Mouse (Mus musculus): ENCODE measurements around the gene Mcm7. TPM values are rescaled to one million over a fixed set of nuclear protein-coding genes. Genes with fewer than 3 reads are reported as not detected.
A peak's percentile ranks its signal among the peaks of the same experiment; 100 is the strongest.

Mcm7 gene
- total and polyA plus RNA-seq, 3 experiments, result 202 to 565 (median 255) TPM

- Histone ChIP-seq H3K36me3 (ENCODE audit: control insufficient read depth in 1 of 2, insufficient read depth in 2 of 2, low read length in 2 of 2) (peaks cover 0 to 18% of the 10 kb centered on the region in 2 experiments; a peak in 2 of 4 replicates), H3K79me2 (ENCODE audit: control insufficient read depth, insufficient read depth, low read length, poor library complexity) (no peaks in the 10 kb centered on the region), H3K27ac (ENCODE audit: control insufficient read depth, low read depth, low read length) (no peak overlapping the region), H3K27me3 (ENCODE audit: control insufficient read depth in 1 of 2, insufficient read depth in 2 of 2, low read length in 2 of 2) (no peaks in the 10 kb centered on the region), H3K9me3 (replicated peaks; ENCODE audit: insufficient read depth, low read length) (no peaks in the 10 kb centered on the region), H3K9ac (ENCODE audit: control insufficient read depth, low read depth, low read length, poor library complexity, severe bottlenecking) (no peak overlapping the region), H3K4me3 (ENCODE audit: control insufficient read depth in 1 of 2, insufficient read depth in 1 of 2, low read depth in 2 of 2, low read length in 2 of 2) (no peak overlapping the region), H3K4me1 (ENCODE audit: control insufficient read depth in 1 of 2, insufficient read depth in 2 of 2, low read length in 2 of 2) (peaks cover 5 to 8% of the 10 kb centered on the region in 2 experiments)
- TF ChIP-seq MYC (IDR thresholded peaks at IDR 0.05; ENCODE audit: low read depth, low read length) (peak; percentile 91), ETS1 (IDR thresholded peaks at IDR 0.05; ENCODE audit: low read depth, low read length) (no peak), RAD21 (IDR thresholded peaks at IDR 0.05; ENCODE audit: low read depth, low read length) (peak; percentile 65), GABPA (IDR thresholded peaks at IDR 0.05; ENCODE audit: low read depth, low read length) (no peak), MXI1 (IDR thresholded peaks at IDR 0.05; ENCODE audit: low read depth, low read length) (peak; percentile 67), CTCF (IDR thresholded peaks at IDR 0.05 in 2 of 3, conservative IDR thresholded peaks at IDR 0.05 in 1 of 3; ENCODE audit: control insufficient read depth in 1 of 3, insufficient read depth in 1 of 3, low read depth in 2 of 3, low read length in 3 of 3, poor library complexity in 1 of 3, severe bottlenecking in 1 of 3) (peak; percentile 33 to 78 (median 76); a peak in 5 of 6 replicates), ZC3H11A (IDR thresholded peaks at IDR 0.05; ENCODE audit: low read depth, low read length) (peak; percentile 63), SIN3A (IDR thresholded peaks at IDR 0.05; ENCODE audit: low read length) (peak; percentile 66; the same call in 1 of the 2 replicates), HCFC1 (IDR thresholded peaks at IDR 0.05; ENCODE audit: low read depth, low read length) (0 out of 2 replicates have a peak, but pooled peaks have one; percentile 13), MAX (IDR thresholded peaks at IDR 0.05; ENCODE audit: low read length) (peak; percentile 78), SMC3 (IDR thresholded peaks at IDR 0.05; ENCODE audit: low read depth, low read length) (peak; percentile 72), MYB (IDR thresholded peaks at IDR 0.05; ENCODE audit: low read depth, low read length) (no peak)
- peak; percentile 88 for DNase-seq (ENCODE audit: low read depth, low spot score)
These were observed 34.2 kb downstream of the Mcm7 start for GRCm38 (mm10) chr5:138137935-138138549.

- Histone ChIP-seq H3K9me3 (replicated peaks; ENCODE audit: insufficient read depth, low read length) (no peaks in the 10 kb centered on the region), H3K4me1 (ENCODE audit: control insufficient read depth in 1 of 2, insufficient read depth in 2 of 2, low read length in 2 of 2) (peaks cover 5 to 8% of the 10 kb centered on the region in 2 experiments), H3K27me3 (ENCODE audit: control insufficient read depth in 1 of 2, insufficient read depth in 2 of 2, low read length in 2 of 2) (no peaks in the 10 kb centered on the region), H3K9ac (ENCODE audit: control insufficient read depth, low read depth, low read length, poor library complexity, severe bottlenecking) (no peak overlapping the region), H3K36me3 (ENCODE audit: control insufficient read depth in 1 of 2, insufficient read depth in 2 of 2, low read length in 2 of 2) (peaks cover 0 to 18% of the 10 kb centered on the region in 2 experiments; a peak in 2 of 4 replicates), H3K79me2 (ENCODE audit: control insufficient read depth, insufficient read depth, low read length, poor library complexity) (no peaks in the 10 kb centered on the region), H3K4me3 (ENCODE audit: control insufficient read depth in 1 of 2, insufficient read depth in 1 of 2, low read depth in 2 of 2, low read length in 2 of 2) (no peak overlapping the region), H3K27ac (ENCODE audit: control insufficient read depth, low read depth, low read length) (no peak overlapping the region)
- TF ChIP-seq MEF2A (IDR thresholded peaks at IDR 0.05; ENCODE audit: extremely low read depth, insufficient replicate concordance, low read depth, low read length, poor library complexity, severe bottlenecking) (no peak), ELF1 (IDR thresholded peaks at IDR 0.05; ENCODE audit: low read depth, low read length) (no peak), TCF12 (IDR thresholded peaks at IDR 0.05; ENCODE audit: low read depth, low read length) (peak; percentile 52), HCFC1 (IDR thresholded peaks at IDR 0.05; ENCODE audit: low read depth, low read length) (no peak), USF1 (IDR thresholded peaks at IDR 0.05; ENCODE audit: low read depth, low read length) (no peak), MYB (IDR thresholded peaks at IDR 0.05; ENCODE audit: low read depth, low read length) (no peak), EP300 (IDR thresholded peaks at IDR 0.05; ENCODE audit: low read depth in 1 of 2, low read length in 2 of 2) (peak; percentile 34 to 64; a peak in 3 of 4 replicates), ZNF384 (IDR thresholded peaks at IDR 0.05; ENCODE audit: low read depth, low read length) (no peak), POLR2AphosphoS5 (IDR thresholded peaks at IDR 0.05; ENCODE audit: borderline replicate concordance, low read depth, low read length) (no peak), ETS1 (IDR thresholded peaks at IDR 0.05; ENCODE audit: low read depth, low read length) (0 out of 2 replicates have a peak, but pooled peaks have one; percentile 10), POLR2A (IDR thresholded peaks at IDR 0.05; ENCODE audit: control insufficient read depth in 1 of 2, insufficient read depth in 1 of 2, low read depth in 1 of 2, low read length in 2 of 2, poor library complexity in 1 of 2) (no peak), RCOR1 (IDR thresholded peaks at IDR 0.05; ENCODE audit: low read depth, low read length) (peak; percentile 47), TBP (IDR thresholded peaks at IDR 0.05; ENCODE audit: low read depth, low read length) (0 out of 2 replicates have a peak, but pooled peaks have one; percentile 13), TAL1 (IDR thresholded peaks at IDR 0.05; ENCODE audit: low read length) (peak; percentile 73), GATA1 (IDR thresholded peaks at IDR 0.05; ENCODE audit: low read depth, low read length) (peak; percentile 68)
- peak; percentile 76 for DNase-seq (ENCODE audit: low read depth, low spot score)
These were observed 35.0 kb downstream of the Mcm7 start for GRCm38 (mm10) chr5:138137257-138137656.
